Mouse (Mus musculus): ENCODE measurements at regions not wholly inside any gene's neighbourhood (a gene's known extent, or its start where the extent isn't known, plus 50 kb on each side); places are given as distances from the start of the nearest gene placed in this dataset.

DNA sequence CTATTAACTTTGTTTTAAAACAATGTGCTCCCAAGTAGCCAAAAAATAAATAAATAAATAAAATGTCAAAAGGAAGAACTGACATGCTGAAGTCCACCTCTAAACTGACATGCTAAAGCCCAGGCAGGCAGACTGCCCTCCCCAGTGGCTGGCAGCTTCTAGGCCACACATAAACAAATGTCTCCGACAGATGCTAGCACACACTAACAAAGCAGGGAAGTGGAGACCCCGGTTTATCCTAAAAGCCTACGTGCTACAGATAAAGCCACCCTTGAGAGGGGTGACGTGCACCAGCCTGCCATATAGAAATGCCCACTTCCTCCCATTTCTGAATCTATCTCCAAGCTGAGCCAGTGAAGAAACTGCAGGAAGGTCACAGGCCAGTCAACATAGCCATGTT lies 194.4 kb upstream of the Gm37988 start:
- TF ChIP-seq CTCF (IDR thresholded peaks at IDR 0.05; ENCODE audit: low read depth, low read length), result no peak
- TF ChIP-seq POLR2A (IDR thresholded peaks at IDR 0.05; ENCODE audit: insufficient read depth, low read length), result no peak
- no peak for TF ChIP-seq EP300 (IDR thresholded peaks at IDR 0.05; ENCODE audit: insufficient read depth, low read depth, low read length)

All from ES-Bruce4 (cell line).